Mouse (Mus musculus): ENCODE results near the gene Twf2.

Gene Twf2

DNA sequence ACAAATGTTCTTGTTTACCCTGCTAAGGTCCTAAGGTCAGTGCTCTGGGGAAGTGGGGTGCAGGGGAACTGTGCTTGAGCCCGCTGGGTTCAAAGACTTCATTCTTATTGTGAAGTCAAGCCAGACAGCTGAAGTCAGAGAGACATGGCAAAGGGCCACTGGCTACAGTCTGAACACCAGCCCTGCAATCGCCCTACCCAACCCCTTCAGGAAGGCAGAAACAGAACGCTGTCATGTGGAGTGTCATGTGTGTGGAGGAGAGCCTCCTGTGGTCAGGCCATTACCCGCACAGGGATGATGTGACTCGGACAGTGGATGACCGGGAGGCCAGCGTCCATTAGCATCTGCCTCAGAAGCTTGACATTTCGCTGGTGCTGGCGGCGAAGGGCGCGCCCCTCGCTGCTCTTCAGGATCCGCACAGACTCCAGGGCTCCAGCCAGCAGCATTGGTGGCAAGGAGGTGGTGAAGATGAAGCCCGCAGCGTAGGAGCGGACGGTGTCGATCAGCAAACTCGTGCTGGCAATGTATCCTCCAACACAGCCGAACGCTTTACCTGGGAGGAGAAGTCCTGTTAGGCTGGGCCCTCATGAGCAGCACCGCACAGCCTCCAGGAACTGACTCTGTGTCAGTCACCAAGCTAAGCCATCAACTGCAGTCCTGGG is 33.4 kb downstream of the Twf2 start:
- DNase-seq (ENCODE audit: low read depth in 1 of 2, low spot score in 2 of 2) = no peak

DNA sequence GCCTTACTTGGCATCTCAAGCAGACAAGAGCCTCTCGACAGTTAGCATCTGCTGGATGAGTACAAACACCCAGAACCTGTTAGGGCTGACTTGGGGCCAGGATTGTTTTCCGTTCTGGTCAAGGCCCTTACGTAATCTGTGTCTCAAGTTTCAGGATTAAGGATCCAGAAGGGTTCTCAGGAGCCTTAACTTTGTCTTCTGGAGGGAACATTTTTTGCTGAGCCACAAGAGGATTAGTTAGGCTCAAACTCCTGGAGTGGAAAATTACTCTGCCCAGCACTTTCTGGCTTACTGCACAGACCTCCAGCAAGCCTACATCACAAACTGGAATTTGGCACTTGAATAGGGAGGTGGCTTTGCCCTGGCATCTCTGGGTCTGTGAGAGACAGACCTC is 33.9 kb downstream of the Twf2 start:
- DNase-seq (ENCODE audit: low read depth in 1 of 2, low spot score in 2 of 2) = no peak

DNA sequence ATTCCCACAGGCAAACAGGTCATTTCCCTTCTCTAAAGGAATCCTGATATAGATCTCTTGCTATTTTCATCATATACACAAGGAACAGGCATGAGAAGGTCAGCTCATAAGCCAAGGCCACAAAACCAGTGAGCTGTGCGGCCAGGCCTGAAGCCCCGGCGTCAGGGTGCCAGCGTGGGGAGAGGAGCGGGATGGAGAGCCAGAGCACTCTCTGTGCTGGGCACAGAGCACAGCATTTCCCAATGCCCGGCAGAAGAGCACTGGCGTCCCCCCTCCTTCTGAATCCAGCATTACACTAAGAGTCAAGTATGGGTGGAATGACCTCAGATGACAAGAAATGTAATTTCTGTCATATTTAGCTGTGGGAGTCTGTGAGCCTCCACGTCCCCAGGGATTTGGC is 34.5 kb downstream of the Twf2 start:
- DNase-seq (ENCODE audit: low read depth in 1 of 2, low spot score in 2 of 2) = no peak

GRCm38 (mm10) chr9:106237878-106238277 is 35.0 kb downstream of the Twf2 start:
- no peak for DNase-seq (ENCODE audit: low read depth in 1 of 2, low spot score in 2 of 2)

DNA sequence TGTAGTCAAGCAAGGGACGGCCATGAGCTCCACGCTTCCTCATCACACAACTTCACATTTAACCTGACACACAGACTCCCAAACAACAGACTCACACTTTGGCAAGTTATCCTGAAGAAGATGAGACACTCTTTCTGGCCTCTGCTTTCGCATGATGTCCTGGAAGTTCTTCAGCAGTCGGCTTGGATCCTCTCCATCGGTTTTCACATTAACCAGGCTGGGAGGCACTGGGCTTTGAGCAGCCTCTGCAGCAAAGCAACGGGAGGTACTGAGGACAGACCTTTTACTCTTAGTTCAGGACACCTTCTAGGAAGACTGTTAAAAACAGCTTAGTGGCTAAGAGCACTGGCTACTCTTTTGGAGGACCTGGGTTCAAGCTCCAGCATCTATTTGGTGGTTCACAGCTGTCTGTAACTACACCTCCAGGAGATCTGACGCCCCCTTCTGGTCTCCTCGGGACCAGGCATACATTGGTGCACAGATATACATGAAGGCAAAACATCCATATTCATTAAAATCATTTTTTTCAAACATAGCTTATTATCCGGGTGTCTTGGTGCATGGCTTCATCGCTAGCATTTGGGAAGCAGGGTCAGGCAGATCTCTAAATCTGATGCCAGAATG is 38.7 kb downstream of the Twf2 start:
- DNase-seq (ENCODE audit: low read depth in 1 of 2, low spot score in 2 of 2) = no peak

DNA sequence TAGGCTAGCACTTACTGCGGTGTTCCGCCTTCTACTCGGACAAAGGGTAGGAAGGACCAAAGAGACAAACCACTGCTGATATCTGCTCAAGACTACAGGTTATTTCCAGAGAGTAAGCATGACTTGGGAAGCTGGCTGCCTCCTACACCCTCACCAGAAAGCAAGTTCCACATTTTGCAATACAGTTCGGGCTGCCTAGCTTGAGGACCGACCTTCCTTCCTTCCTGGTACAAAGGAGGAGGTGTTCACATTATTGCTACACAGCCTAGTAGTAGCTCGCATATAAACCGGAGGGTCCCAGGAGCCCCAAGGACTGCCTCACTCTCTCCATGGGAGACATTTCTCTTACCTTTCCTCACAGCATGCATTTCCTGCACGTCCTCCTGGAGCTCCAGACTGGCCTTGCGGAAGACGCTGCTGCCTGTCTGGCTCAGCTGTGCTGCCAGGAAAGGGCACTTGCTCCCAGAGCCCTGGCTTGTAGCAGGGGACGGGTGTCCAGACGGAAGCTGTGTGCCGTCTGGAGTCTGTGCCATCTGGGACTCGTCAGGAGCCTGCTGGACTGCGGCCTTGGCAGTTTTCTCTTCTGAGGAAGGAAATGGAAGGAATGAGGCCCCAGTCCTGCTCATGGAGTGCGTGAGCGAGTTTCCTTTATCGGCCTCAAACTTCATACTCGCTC is 40.0 kb downstream of the Twf2 start:
- DNase-seq (ENCODE audit: low read depth in 1 of 2, low spot score in 2 of 2) = no peak

GRCm38 (mm10) chr9:106249550-106249949 is 46.6 kb downstream of the Twf2 start:
- no peak for DNase-seq (ENCODE audit: low read depth in 1 of 2, low spot score in 2 of 2)

- DNase-seq (ENCODE audit: low read depth in 1 of 2, low spot score in 2 of 2) = no peak
These were observed 47.3 kb downstream of the Twf2 start for GRCm38 (mm10) chr9:106250245-106250644.

GRCm38 (mm10) chr9:106251066-106251465 is 48.2 kb downstream of the Twf2 start:
- DNase-seq (ENCODE audit: low read depth in 1 of 2, low spot score in 2 of 2) = no peak

- DNase-seq (ENCODE audit: low read depth in 1 of 2, low spot score in 2 of 2) = no peak
These were observed 51.1 kb downstream of the Twf2 start for GRCm38 (mm10) chr9:106254001-106254400.

DNA sequence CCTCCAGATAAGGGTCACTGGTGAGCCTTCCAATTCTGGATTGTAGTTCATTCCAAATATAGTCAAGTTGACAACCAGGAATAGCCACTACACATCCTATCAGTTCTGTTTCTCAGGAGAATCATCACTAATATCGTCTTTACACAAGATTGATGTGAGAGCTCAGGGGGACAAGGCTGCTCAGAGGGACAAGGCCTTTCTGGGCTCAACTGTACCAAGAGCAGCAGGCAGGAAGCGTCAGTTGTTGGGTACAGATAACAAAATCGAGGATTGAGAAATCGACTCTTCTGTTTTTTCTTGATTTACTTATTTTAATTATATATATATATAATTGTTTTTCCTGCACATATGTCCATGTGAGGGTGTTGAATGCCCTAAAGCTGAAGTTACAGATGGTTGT is 55.5 kb downstream of the Twf2 start:
- no peak for DNase-seq (ENCODE audit: low read depth in 1 of 2, low spot score in 2 of 2)

DNA sequence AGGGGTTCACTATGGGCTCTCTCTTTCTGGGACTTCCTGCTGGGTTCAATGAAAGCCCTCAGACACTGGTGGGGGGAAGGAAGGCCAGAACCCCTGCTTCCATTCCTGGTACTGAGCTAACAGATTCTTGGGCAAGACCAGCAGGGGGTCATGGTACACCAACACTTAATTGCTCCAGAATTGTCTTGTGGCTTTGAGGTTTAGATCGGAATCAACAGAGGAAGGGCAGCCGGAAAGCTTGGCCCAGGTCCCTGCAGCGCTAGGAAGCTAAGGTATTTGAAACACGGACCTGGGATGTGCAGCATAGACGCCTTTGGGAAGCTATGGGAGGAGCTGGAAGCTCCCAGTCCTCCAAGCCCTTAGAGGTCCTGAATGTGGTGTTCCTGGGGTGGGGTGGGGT is 56.1 kb downstream of the Twf2 start:
- DNase-seq (ENCODE audit: low read depth in 1 of 2, low spot score in 2 of 2) = no peak

GRCm38 (mm10) chr9:106261058-106261457 is 58.1 kb downstream of the Twf2 start:
- DNase-seq (ENCODE audit: low read depth in 1 of 2, low spot score in 2 of 2) = peak in 1 of 2 experiments; percentile 55

GRCm38 (mm10) chr9:106261491-106261890 is 58.6 kb downstream of the Twf2 start:
- DNase-seq (ENCODE audit: low read depth in 1 of 2, low spot score in 2 of 2) = no peak

DNA sequence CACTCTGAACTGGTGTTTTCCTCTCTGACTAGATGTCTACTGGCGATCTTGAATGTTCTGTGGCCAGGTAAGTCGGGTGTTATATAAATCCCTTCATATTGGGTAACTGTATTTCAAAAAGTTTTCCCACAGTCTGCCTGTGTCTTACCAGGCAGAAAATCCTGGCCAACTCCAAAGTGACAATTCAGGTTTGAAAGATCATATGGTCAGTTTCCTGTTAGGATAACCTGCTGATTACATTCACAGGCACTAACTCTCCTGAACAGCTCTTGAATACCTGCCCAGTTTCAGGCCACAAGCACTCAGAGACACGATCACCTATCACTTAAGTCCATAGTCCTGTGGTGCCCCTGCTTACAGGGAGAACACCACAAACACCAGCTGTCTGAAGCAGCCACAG is 59.2 kb downstream of the Twf2 start:
- DNase-seq (ENCODE audit: low read depth in 1 of 2, low spot score in 2 of 2) = no peak

- DNase-seq (ENCODE audit: low read depth in 1 of 2, low spot score in 2 of 2) = no peak
These were observed 60.5 kb downstream of the Twf2 start for GRCm38 (mm10) chr9:106263381-106263924.
